Mouse (Mus musculus): ENCODE data around the gene Ggta1.

DNA sequence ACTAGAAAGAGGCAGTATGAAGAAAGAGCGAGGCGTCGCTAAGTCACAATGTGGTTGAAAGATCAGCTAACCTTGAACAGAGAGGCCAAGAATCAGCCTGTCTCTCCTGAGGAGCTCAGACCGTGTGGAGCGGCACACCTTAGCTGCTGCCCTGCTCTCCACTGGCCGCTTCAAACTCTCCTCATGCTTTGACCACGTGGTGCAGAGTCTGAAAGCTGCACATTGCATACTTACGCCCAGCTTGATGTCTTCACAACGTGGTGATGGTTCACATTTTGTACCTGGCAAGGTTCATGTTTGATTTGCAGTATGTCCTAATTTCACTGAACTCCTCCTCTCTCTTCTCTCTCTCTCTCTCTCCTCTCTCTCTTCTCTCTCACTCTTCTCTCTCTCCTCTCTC lies 83.7 kb downstream of the Ggta1 start:
- TF ChIP-seq CTCF (IDR thresholded peaks at IDR 0.05; ENCODE audit: extremely low read depth, insufficient read depth, low read length), result no peak
- TF ChIP-seq POLR2A (IDR thresholded peaks at IDR 0.05; ENCODE audit: extremely low read depth, insufficient read depth, low read length), result no peak
